Mouse (Mus musculus) intestine, embryonic 16.5 days (tissue): ENCODE measurements around the gene Gsdma3. TPM values are rescaled to one million over a fixed set of nuclear protein-coding genes. Genes with fewer than 3 reads are reported as not detected.

Experiments
- ATAC-seq: fragments of 200-750 bp; cut with Nextera tagmentation; 2 replicates; pipeline ENCODE4 v1.8.0; 2017; ENCODE audit warnings: moderate TSS enrichment, moderate library complexity
- H3K27ac ChIP-seq: fragments of 300-500 bp; sonication (generic); 2 replicates; pipeline ENCODE4 v1.5.1; 2014; ENCODE audit warnings: mild to moderate bottlenecking, low read length
- H3K27me3 ChIP-seq: fragments of 300-500 bp; sonication (generic); replicated peaks from 2 replicates; pipeline ENCODE4 v1.6.1; 2014; ENCODE audit warnings: low read length, control low read depth, mixed read lengths; ENCODE audit not compliant: control insufficient read depth, insufficient read depth
- H3K36me3 ChIP-seq: fragments of 300-500 bp; sonication (generic); 2 replicates; pipeline ENCODE4 v1.6.1; 2014; ENCODE audit warnings: low read length, control low read depth; ENCODE audit not compliant: control insufficient read depth, insufficient read depth
- H3K4me1 ChIP-seq: fragments of 300-500 bp; sonication (generic); 2 replicates; pipeline ENCODE4 v1.6.1; 2014; ENCODE audit warnings: low read length, control low read depth, mixed read lengths; ENCODE audit not compliant: control insufficient read depth, insufficient read depth
- H3K4me2 ChIP-seq: fragments of 300-500 bp; sonication (generic); 2 replicates; pipeline ENCODE4 v1.6.1; 2014; ENCODE audit warnings: low read depth, low read length, control low read depth
- H3K4me3 ChIP-seq: fragments of 300-500 bp; sonication (generic); 2 replicates; pipeline ENCODE4 v1.5.1; 2014; ENCODE audit warnings: mild to moderate bottlenecking, low read length
- H3K9ac ChIP-seq: fragments of 300-500 bp; sonication (generic); 2 replicates; pipeline ENCODE4 v1.6.1; 2014; ENCODE audit warnings: low read depth, low read length
- H3K9me3 ChIP-seq: fragments of 300-500 bp; sonication (generic); 2 replicates; pipeline ENCODE4 v1.6.1; 2016; ENCODE audit warnings: low read length, control low read depth; ENCODE audit not compliant: control insufficient read depth
- WGBS: fragments of 180-500 bp; shearing (Covaris S2); extraction: QIAGEN DNeasy Blood & Tissue Kit; methylation state at CpG from one replicate; pipeline ENCODE4 v1.1.7; 2014; 5-methylcytosine and 5-hydroxymethylcytosine counted together
- polyA plus RNA-seq: library from polyadenylated mRNA; unstranded; fragments of >200 nt; fragmentation: Nextera tagmentation; extraction: Ambion mirVana; gene quantifications from 2 replicates; pipeline ENCODE4 v1.2.1, GENCODE M21; 2015

Gsdma3 gene
- polyA plus RNA-seq, 1 experiment from 2014 or later, result not detected

DNA sequence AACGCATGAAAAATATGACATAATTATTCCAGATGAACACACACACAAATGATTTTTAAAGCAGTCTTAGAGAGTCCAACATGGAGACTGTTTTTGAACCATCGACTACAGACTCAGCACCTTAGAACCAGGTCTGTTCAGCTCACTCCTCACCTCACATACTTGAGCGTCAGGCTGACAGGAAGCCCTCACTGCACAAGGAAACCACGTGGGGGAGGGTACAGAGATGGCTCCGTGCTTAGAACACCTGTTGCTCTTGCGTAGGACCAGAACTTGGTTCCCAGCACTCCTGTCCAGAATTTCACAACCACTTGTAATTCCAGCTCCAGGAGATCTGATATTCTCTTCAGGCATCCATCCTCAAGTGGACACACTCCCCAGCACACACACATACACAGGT lies 31.1 kb upstream of the Gsdma3 start:
- no peaks in the 10 kb centered on the region for H3K36me3 ChIP-seq
- H3K9ac ChIP-seq, result no peak overlapping the region
- peaks cover 5% of the 10 kb centered on the region; the same call in 1 of the 2 replicates for H3K27me3 ChIP-seq
- no peak for ATAC-seq
- H3K9me3 ChIP-seq, result no peaks in the 10 kb centered on the region
- no peak overlapping the region for H3K4me3 ChIP-seq
- no peak overlapping the region for H3K4me2 ChIP-seq
- H3K27ac ChIP-seq, result no peak overlapping the region
- 70% methylated on average over 6 of the region's 6 CpGs for WGBS
- no peaks in the 10 kb centered on the region; the same call in 1 of the 2 replicates for H3K4me1 ChIP-seq

DNA sequence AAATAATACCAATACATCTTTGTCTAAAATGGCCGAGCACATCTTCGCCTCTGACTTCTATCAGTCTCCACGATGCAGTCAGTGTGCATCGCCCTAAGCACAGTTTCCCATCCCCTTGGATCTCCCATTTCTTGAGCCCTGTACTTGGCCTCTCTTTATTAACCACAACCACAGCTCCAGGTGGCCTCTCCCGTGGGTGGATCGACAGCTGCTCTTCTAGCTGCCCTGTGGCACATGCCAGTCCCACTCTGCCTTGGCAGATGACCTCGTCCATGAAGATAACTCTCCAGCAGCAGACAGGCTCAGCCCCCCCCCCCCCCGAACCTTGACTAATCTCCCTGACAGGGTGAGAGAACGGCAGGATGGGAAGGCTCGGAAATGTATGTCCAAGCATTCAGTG lies 30.7 kb upstream of the Gsdma3 start:
- ATAC-seq, result no peak
- whole genome bisulfite sequencing, result 77% methylated on average over 10 of the region's 10 CpGs
- Histone ChIP-seq H3K4me1 (no peaks in the 10 kb centered on the region; the same call in 1 of the 2 replicates), H3K9ac (no peak overlapping the region), H3K27ac (no peak overlapping the region), H3K36me3 (no peaks in the 10 kb centered on the region), H3K27me3 (peaks cover 7% of the 10 kb centered on the region; the same call in 1 of the 2 replicates), H3K4me2 (no peak overlapping the region), H3K4me3 (no peak overlapping the region), H3K9me3 (no peaks in the 10 kb centered on the region)

GRCm38 (mm10) chr11:98595955-98596354 lies 30.2 kb upstream of the Gsdma3 start:
- H3K4me2 ChIP-seq, result no peak overlapping the region
- no peaks in the 10 kb centered on the region for H3K4me1 ChIP-seq
- H3K27me3 ChIP-seq, result peaks cover 10% of the 10 kb centered on the region; the same call in 1 of the 2 replicates
- H3K36me3 ChIP-seq, result no peaks in the 10 kb centered on the region
- H3K9ac ChIP-seq, result no peak overlapping the region
- H3K4me3 ChIP-seq, result no peak overlapping the region
- no peak for ATAC-seq
- H3K27ac ChIP-seq, result no peak overlapping the region
- no peaks in the 10 kb centered on the region for H3K9me3 ChIP-seq
- WGBS, result 69% methylated on average over 3 of the region's 3 CpGs

DNA sequence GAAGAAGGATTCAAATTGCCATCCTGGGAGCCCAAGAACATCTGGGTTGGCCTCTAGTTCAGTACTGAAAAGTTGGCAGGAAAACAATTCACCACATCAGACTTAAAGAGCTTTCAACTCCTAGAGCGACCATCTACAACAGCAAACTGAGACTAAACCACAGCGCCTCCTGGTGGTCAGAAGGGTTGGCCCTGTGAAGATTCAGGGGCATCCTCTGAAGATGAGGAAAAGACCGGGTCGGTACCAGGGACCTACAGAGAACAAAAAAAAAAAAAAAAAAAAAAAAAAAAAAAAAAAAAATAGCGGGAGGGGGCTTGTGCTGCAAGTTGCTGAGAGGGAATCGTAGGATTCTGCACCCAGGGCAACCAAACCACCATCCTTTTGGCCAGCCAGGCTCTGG lies 28.8 kb upstream of the Gsdma3 start:
- Histone ChIP-seq H3K4me2 (no peak overlapping the region), H3K9ac (no peak overlapping the region), H3K4me1 (peaks cover 6% of the 10 kb centered on the region; the same call in 1 of the 2 replicates), H3K27me3 (peaks cover 10% of the 10 kb centered on the region; the same call in 1 of the 2 replicates), H3K9me3 (no peaks in the 10 kb centered on the region), H3K27ac (no peak overlapping the region), H3K4me3 (no peak overlapping the region), H3K36me3 (no peaks in the 10 kb centered on the region)
- 38% methylated on average over 6 of the region's 6 CpGs for WGBS
- no peak for ATAC-seq

- 73% methylated on average over 8 of the region's 8 CpGs for WGBS
- Histone ChIP-seq H3K27ac (no peak within 1 kb of the TSS), H3K27me3 (peaks cover 10% of the 10 kb centered on the region; the same call in 1 of the 2 replicates), H3K9me3 (no peaks in the 10 kb centered on the region), H3K4me3 (no peak within 1 kb of the TSS), H3K4me1 (peaks cover 6% of the 10 kb centered on the region; the same call in 1 of the 2 replicates), H3K4me2 (no peak within 1 kb of the TSS), H3K36me3 (no peaks in the 10 kb centered on the region), H3K9ac (no peak within 1 kb of the TSS)
- ATAC-seq, result no peak
Observed at GRCm38 (mm10) chr11:98597991-98598390, 28.2 kb upstream of the Gsdma3 start, which contains the start of gene Lrrc3c. Gene Lrrc3c (plus strand): TSS chr11:98598291.

- no peak overlapping the region for H3K9ac ChIP-seq
- no peaks in the 10 kb centered on the region for H3K36me3 ChIP-seq
- no peak overlapping the region for H3K4me3 ChIP-seq
- H3K4me1 ChIP-seq, result peaks cover 6% of the 10 kb centered on the region; the same call in 1 of the 2 replicates
- H3K27me3 ChIP-seq, result peaks cover 10% of the 10 kb centered on the region; the same call in 1 of the 2 replicates
- no peak overlapping the region for H3K27ac ChIP-seq
- 63% methylated on average over 18 of the region's 18 CpGs for WGBS
- ATAC-seq, result no peak
- no peaks in the 10 kb centered on the region for H3K9me3 ChIP-seq
- no peak overlapping the region for H3K4me2 ChIP-seq
Observed at GRCm38 (mm10) chr11:98598851-98599290, 27.3 kb upstream of the Gsdma3 start.

DNA sequence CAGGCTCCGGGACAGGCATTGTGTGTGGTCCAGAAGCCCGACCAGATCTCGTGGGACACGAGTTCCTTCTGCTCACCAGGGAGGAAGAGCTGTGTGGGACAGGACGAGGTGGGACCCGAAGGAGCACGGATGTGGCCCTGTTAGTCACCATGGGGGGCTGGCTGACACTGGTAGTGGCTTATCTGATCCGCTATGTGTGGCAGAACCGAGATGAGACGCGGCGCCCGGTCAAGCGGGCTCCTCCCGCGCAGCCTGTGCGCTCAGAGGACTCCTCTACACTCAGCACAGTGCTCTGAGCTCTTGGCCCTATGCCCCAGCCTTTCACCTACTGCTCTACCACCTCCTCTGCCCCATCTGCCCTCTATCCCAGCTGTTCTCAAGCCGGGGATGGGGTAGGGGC lies 26.9 kb upstream of the Gsdma3 start:
- Histone ChIP-seq H3K4me3 (no peak overlapping the region), H3K9me3 (no peaks in the 10 kb centered on the region), H3K36me3 (no peaks in the 10 kb centered on the region), H3K27ac (no peak overlapping the region), H3K4me1 (peaks cover 6% of the 10 kb centered on the region; the same call in 1 of the 2 replicates), H3K27me3 (peaks cover 10% of the 10 kb centered on the region; the same call in 1 of the 2 replicates), H3K4me2 (no peak overlapping the region), H3K9ac (no peak overlapping the region)
- ATAC-seq, result no peak
- 41% methylated on average over 18 of the region's 18 CpGs for WGBS

DNA sequence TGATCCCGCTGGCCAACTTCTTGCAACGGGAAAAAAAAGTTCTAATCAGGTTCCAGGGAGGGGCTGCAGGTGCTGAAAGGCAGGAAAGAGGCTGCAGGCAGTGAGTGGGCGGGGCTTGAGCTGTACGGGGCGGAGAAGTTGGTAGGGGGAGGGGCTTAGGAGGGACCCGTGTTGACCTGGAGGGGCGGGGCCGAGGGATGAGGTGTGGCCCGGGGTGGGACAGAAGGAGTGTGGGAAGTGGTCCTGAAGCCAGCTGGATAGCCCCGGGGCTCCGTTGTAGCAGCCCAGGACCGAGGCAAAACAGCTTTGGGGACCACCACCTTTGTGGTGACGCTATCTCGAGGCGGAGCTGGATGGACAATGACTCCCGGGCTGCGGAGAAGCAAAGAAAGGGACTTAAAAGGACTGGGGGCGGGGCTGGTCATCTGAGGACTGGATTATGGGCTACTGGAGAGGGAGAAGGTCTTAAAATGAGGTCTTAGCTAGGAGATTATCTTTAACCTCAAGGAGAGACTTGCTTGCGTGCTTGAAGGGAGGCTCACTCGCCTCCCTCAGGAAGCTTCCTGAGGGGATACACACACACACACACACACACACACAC lies 24.0 kb upstream of the Gsdma3 start:
- Histone ChIP-seq H3K4me3 (peak overlapping the region; percentile 50), H3K36me3 (no peaks in the 10 kb centered on the region), H3K9ac (peak overlapping the region; percentile 49; the same call in 1 of the 2 replicates), H3K9me3 (no peaks in the 10 kb centered on the region), H3K27me3 (peaks cover 10% of the 10 kb centered on the region; the same call in 1 of the 2 replicates), H3K4me1 (peaks cover 6% of the 10 kb centered on the region; the same call in 1 of the 2 replicates), H3K27ac (no peak overlapping the region), H3K4me2 (peak overlapping the region; percentile 67)
- ATAC-seq, result peak; percentile 73
- under 1% methylated on average over 20 of the region's 20 CpGs for WGBS

DNA sequence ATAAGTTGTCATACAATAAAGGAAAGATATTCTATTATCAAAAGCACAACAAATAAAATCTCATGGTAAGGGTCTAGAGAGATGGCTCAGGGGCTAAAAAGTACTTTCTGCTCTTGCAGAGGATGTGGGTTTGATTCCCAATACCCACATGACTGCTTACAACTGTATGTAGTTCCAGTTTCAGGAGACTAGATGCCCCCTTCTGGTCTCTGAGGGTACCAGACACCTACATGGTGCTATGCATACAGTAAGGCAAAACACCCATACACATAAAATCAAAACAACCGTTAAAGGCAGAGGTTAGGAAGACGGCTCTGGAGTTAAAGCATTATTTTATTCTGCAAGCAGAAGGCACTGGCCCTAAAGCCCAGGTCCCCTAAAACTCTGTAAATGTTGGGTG lies 22.2 kb upstream of the Gsdma3 start:
- Histone ChIP-seq H3K4me3 (no peak overlapping the region), H3K27me3 (peaks cover 6% of the 10 kb centered on the region; the same call in 1 of the 2 replicates), H3K27ac (no peak overlapping the region), H3K36me3 (no peaks in the 10 kb centered on the region), H3K4me1 (peaks cover 6% of the 10 kb centered on the region; the same call in 1 of the 2 replicates), H3K9me3 (no peaks in the 10 kb centered on the region), H3K4me2 (no peak overlapping the region), H3K9ac (no peak overlapping the region)
- ATAC-seq, result no peak
- 89% methylated on average over 2 of the region's 2 CpGs for WGBS
